Mouse (Mus musculus): ENCODE results near the gene Xpa. TPM values are rescaled to one million over a fixed set of nuclear protein-coding genes. Genes with fewer than 3 reads are reported as not detected.

Gene Xpa
- 16.7 and 29.1 TPM in 2 replicates for polyA plus RNA-seq (2012)

DNA sequence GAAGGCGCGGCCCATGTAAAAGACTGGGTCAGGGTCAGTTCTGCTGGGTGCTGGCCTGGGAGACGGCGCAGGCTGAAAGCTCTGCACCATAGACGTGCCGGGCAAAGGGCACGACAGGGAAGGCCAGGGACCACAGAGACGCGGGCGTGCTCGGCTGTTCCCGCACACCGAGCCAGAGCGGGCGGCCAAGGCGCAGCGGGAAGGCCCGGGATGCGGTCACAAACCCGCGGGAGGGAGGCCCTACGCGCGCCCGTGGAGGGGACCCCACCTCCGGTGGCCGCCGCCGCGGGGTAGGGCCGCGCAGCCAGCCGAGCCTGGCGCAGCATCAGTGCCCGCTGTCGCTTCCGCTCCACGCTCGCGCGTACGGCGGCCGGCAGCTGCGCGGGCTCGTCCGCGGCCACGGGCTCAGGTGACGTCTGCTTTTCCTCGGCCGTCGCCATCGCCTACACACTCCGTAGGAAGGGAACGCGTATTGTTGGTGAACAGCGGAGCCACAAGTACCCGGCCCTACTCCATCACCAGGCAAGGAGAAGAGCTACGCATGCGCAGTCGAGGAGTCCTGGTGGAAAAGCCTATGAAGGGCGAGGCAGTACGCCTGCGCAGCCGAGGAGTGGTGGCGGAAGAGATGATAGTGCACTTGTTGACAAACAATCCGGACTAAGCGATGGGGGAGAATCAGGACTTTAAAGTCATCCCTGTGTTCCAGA lies at the start of gene Xpa:
Xpa (minus strand) TSS at position 531 of the 707 bp plus-strand sequence.
- no peak for TF ChIP-seq GATA1 (IDR thresholded peaks at IDR 0.05; ENCODE audit: low read length)

DNA sequence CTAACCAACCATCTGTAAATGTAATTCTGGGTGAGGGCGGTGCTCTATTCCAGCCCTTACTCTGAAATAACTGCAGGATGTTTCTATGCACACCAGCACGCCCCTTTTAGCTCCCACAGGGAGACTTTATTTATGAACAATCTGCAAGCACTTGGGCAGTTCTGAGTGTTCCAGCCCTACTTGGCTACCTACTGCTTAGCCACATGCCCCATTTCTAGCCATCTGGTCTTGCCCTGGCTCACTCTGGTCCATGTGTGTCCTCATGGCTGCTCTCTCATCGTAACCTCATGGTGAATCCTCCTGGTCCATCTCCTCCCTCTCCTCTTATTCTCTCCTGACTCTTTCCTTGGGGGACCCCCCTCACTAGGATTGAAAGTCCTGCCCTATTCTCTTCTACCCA lies 39.8 kb upstream of the Xpa start:
- no peak for TF ChIP-seq GATA1 (IDR thresholded peaks at IDR 0.05; ENCODE audit: low read length)

DNA sequence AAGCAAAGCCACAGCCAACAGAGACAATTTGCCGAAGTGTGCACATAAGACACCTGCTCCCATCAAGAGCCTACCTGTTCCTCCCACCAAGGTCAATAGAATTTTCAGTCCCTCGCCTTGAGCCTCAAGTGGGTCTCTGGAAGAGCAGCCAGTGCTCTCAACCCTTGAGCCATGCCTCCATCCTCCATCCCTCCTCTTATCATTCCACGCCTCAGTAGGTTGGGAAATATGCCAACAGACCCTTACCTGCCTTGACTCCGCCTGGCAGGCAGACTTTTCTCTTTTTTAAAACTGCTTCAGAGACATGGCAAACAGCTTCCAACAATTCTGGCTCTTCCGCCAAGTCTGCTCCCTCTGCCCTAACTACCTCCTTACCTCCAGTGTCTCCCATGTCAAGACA lies 38.6 kb upstream of the Xpa start:
- no peak for TF ChIP-seq GATA1 (IDR thresholded peaks at IDR 0.05; ENCODE audit: low read length)

DNA sequence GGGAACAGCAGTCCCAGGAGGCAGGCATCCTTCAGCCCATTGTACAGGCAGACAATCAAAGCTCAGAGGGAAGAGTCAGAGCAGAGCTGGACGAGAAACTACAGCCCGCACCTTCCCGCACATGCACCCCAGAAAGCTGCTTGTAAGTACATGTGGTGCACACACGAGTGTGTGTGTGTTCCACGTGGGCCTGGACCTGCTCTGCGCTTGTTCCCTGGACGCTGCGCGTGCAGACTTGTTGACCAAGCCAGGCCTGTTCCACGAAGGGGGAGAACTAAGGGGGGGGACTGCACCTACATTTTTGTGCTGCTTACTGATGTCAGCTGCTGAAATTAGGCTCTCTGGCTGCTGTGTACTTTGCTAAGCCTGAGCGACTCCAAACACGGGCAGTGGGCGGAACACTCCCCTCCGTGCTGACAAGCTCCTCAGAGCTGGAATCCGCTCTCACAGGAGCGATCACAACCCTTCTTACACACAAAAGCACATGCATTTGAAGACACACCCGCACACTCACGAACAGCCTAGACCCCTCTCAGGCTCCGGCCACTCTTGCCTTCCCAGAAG lies 30.9 kb upstream of the Xpa start:
- TF ChIP-seq GATA1 (IDR thresholded peaks at IDR 0.05; ENCODE audit: low read length), result no peak

DNA sequence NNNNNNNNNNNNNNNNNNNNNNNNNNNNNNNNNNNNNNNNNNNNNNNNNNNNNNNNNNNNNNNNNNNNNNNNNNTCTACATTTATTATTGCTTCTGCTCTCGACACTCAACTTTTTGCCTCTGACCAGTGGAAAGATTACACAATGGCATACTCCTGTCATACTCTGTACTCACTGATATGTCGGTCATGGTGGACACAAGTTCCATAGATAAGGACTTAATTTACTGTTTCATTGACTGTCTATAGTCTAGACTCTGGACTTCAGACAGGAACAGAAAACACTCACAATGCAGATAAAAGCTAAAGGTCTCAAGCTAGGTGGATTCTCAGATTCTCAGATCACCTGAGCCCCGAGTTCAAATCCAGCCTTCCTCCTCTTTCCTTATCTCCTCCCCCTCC lies 25.0 kb upstream of the Xpa start:
- TF ChIP-seq GATA1 (IDR thresholded peaks at IDR 0.05; ENCODE audit: low read length), result no peak

DNA sequence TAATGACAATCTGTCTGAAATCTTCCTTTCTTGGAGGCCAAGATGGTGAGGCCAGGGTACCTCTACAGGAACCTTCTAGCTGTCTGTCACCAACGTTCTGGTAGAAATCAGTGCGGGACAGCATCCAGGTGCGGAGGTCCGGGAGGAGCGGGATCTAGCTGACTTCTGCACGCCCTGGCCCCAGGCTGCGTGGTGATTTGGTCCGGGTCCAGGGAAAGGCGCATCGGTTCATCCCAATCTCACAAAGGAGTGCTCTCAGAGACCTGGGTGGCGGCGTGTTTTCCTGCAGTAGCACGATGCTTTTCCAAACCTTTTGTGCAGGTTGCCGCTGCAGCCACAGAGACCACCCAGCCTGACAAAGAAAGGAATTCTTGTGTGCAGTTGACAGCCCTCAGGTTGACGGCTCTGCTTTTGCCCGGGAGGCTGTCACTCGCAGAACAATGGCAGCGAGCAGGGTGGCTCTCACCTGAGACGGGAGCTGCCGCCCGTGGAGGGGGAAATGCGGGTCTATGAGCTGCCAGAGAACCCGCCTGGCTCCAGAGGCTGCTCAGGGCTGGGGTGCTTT lies 6.5 kb upstream of the Xpa start:
- no peak for TF ChIP-seq GATA1 (IDR thresholded peaks at IDR 0.05; ENCODE audit: low read length)

DNA sequence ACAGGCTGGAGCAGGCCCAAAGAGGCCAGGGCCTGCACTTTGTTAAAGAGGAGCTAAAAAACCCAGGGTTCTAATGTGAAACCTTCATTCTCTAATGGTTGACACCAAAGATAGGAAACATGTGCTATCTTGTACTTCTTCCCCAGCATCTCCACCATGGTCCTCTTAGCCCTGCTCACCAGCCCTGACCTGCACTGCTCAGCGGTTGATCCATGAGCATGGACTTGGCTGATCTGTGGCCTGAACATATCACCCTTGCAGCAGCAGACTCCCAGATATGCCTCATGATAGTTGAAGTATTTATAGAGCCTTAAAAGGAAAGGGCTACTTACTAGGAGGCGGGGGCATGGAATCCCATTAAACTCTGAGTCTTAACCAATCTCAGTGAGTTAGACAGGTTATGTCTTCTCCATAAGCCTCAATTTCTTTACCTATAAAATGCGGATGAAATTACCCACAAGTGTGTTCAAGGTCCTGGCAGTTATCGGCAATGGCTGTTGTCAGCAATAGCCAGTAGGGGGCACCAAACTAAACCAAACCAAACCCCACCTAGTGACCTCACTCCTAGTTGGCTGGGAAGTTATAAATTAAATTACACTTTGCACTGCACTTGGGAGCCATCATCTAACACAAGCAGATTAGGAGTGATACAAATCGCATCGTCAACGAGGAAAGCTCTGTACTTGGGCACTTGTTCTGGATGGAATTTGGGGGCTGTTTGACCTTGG lies 5.9 kb upstream of the Xpa start:
- TF ChIP-seq GATA1 (IDR thresholded peaks at IDR 0.05; ENCODE audit: low read length), result no peak

DNA sequence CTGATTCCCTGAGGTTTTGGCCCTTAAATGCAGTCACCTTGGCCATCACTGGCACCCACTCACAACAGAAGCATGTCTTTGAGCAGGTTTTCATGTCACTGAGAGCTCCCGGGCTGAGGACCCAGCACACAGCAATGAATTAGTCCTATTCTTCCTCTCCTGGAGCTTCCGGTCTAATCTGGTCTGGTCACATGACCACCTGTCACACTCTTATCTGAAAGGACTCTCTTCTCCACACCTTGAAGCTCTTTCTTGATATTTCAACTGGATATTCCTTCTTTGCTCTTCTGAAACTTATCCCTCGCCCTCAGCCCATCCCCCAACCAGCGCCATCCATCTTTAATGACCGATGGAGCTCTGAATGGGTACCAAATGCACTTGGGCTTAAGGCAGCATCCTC lies 2.0 kb upstream of the Xpa start:
- TF ChIP-seq GATA1 (IDR thresholded peaks at IDR 0.05; ENCODE audit: low read length), result no peak

DNA sequence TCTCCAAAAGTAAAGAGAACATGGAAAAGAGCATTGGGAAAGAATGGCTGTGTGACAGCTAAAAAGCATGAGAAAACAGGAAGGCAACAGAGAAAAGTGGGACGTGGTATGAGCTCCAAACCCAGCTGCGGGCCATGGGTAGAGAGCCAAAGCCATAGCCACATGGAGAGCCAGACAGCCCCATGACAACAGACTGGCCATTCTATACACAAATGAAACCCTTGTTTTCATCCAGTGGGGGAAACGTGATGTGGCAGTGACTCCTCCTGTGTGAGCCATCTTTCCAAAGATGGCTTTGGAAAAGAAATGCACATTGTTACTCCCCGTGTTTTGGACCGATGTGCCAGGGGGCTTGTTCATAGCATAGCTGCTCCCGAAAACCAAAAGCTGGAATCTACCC lies 402 bp upstream of the Xpa start:
- no peak for TF ChIP-seq GATA1 (IDR thresholded peaks at IDR 0.05; ENCODE audit: low read length)

DNA sequence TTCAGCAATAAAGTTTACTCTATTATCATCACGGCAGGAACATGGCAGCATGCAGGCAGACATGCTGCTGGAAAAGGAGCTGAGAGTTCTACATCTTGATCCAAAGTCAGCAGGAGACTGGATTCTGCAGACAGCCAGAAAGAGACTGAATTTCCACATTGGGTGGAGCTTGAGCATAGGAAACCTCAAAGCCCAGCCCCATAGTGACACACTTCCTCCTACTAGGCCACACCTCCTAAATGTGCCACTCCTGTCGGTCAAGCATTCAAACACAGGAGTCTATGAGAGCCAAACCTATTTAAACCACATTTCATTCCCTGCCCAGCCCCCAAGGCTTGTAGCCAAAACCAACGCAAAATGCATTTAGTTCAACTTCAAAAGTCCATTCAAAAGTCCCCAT lies 9.6 kb downstream of the Xpa start:
- no peak for TF ChIP-seq GATA1 (IDR thresholded peaks at IDR 0.05; ENCODE audit: low read length)

DNA sequence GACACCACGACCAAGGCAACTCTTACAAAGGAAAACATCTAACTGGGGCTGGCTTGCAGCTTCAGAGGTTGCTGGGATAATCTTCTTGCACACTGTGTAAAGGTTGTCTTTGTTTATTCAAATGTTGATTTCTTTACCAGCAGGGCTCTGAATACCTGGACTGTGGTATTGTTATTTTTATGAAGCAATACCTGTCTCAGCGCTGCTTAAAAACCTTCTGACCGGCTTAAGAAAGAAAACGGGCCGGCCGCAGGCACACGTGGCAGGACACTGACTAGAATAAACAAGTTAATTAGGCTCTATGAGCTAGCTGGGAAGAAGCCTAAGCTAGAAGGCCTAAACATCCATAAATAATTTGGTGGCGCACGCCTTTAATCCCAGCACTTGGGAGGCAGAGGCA lies 10.2 kb downstream of the Xpa start:
- TF ChIP-seq GATA1 (IDR thresholded peaks at IDR 0.05; ENCODE audit: low read length), result no peak

DNA sequence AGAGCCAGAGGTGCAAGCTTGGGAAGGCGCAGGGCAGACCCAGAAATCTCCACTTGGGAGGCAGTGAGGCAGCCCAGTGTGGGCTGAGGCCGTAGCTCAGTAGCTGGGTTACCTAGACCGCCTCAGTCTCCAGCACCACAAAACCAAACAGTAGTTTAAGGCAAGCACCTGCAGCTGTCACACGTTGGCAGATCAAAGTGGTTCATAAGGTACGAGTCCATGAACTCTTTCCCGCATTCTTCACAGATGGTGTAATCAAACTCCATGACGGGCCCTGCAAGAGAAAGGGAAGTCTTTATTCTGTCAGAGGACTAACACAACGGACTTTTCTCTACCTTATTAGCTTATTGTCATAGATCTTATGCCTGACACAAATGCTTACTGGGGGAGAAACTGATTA lies 10.7 kb downstream of the Xpa start:
- TF ChIP-seq GATA1 (IDR thresholded peaks at IDR 0.05; ENCODE audit: low read length), result no peak

DNA sequence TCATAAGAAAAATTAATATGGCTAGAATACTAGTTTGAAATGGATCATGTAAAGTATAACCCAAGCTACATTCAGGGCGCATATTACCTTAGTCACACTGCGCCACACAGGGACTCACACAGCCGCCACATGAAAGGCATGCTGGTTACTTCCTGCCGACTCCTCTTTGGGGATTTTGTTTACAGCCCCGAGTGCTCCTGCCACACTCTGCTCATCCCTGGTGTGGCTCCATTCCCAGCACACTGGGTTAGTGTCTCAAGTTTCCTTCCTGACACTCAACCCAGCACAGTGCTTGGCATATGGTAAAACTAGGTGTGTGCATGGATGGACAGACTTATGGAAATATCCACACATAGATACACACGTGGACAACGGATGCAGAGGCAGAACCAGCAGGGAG lies 13.9 kb downstream of the Xpa start:
- TF ChIP-seq GATA1 (IDR thresholded peaks at IDR 0.05; ENCODE audit: low read length), result no peak

DNA sequence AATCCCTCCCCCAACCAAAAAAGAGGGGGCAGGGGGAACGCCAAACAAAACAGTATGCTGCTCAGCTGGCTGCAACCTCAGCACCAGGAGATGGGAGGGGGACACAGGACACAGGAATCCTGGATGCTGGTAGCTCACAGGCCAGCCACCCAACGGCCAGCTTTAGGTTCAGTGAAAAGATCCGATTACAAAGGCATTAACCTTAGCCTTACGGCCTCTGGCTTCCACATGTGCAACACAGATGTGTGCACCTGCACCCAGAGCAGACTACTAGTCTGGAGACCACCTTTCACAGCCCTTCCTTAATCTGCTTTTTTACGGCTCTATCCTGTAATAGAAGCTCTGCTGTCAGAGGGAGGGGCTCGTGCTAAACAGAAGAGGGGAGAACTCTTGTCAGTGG lies 14.9 kb downstream of the Xpa start:
- no peak for TF ChIP-seq GATA1 (IDR thresholded peaks at IDR 0.05; ENCODE audit: low read length)

DNA sequence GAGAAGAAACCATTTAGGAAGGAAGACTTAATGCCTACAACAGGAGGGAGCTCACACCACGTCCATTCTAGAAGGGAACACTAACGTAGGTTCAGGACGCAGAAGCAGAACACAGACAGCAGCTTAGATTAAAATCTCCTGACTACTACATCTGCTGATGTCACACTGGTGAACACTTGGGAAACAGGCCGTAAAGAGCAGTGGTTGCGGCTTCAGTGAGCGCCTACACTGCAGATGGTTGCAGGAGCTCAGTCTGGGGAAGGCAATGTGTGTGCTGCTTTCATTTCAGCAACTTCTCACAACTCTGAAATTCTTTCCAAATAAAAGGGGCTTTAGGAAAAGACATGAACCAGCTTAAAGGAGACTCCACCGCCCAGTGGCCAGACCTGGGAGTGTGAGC lies 18.6 kb downstream of the Xpa start:
- no peak for TF ChIP-seq GATA1 (IDR thresholded peaks at IDR 0.05; ENCODE audit: low read length)

DNA sequence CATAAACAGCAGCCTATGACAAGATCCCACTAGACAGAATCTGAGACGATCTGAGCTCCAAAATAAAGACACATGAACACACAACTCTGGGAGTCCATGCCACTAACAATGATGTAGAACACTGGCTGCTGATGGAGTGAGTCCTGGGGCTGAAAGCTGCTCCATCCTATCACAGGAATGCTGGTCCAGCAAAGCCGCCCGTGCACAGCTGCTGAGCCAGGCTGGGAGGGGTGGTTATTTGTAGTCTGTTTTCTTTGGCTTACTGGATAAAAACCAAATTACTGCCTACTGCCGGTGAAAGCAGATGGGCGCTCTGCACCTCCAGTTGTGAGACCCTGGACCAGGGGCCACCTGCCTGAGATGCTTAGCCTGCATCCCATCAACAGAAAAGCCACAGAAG lies 19.1 kb downstream of the Xpa start:
- no peak for TF ChIP-seq GATA1 (IDR thresholded peaks at IDR 0.05; ENCODE audit: low read length)

DNA sequence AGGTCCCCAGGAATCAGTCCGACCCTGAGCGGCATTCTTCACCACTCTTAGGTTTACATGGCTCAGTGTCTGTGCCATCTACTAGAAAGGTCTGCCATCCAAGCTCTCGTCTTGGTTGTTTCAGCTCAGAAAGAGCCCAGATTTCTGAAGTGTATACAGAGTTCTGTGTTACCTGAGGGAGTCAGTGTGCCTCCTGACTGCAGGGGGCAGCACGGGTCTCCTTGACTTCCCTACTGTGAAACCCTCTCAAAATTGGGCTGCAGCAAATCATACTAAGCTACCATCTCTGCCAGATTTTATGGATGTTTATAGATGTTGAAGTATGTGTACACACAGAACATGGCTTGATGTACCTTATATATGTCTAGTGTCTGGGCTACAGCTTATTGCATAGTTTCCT lies 19.8 kb downstream of the Xpa start:
- TF ChIP-seq GATA1 (IDR thresholded peaks at IDR 0.05; ENCODE audit: low read length), result no peak
